Mouse (Mus musculus) neutrophil, adult 59 days (primary cell): ENCODE data around the gene Gas6. TPM values are rescaled to one million over a fixed set of nuclear protein-coding genes. Genes with fewer than 3 reads are reported as not detected.

Experiments
- total RNA-seq, 2 experiments: library from RNA; stranded (reverse); gene quantifications; 1 replicate in 1 of 2; 2 replicates in 1 of 2; pipeline ENCODE4 v1.2.4; 2023

Gene Gas6
- total RNA-seq: 1 to 10 TPM in 1 of 2 experiments, under 1 TPM in 1; 0.67 to 1.2 TPM

DNA sequence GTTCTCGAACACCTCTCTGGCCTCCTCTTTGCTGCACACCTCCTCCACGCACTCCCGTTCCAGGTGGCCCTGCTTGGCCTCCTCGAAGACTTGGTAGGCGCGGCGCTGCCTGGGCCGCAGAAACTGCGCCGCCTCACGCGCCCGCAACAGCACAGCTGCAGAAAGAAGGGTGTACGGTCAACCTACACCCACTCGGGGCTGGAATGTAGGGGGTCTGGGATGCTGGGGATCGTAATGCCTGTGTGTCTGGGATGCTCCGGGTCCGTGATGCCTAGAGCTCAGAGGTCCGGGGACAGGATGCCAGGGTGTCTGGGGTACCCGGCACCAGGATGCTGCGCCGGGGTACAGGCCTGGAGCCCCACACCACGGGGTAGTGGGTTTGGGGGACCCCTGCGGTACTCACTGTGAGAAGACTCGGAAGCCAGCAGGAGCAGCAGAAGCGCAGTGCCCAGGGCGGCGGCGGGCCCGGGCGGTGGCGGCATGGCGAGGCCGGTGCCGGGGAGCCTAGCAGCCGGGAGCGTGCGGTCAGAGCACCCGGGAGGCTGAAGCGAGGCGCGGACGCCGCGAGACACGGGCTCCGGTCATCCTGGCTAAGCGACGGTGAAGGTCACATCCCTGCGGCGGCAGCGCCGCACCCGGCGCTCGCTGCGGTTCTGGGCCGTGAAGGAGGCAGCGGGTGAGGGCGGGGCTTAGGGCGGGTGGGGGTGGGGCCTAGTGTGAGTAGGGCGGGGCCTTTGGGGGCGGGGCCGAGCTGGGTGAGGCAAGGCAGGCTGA lies at the start of gene Gas6:
Gene Gas6 (minus strand): TSS at position 633 of the 774 bp plus-strand sequence.

DNA sequence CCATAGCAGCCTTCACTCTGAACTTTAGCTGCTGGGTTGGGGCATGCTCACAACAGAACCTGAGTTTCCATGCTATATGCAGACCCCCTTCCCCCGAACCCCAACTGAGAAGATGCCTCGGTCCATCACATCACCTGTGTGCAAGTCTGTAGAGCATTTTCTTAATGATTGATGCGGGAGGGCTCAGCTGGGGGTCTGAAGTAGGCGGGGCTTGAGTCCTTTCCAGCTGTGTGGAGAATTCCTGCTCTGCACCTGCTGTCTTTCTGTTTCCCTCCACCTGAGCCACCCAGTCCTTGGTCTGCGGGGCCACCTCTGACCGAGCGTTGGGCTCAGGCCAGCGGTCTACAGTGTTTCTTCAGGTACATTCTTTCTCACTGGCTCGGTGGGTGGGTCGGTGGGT lies 59.4 kb downstream of the Gas6 start, which contains the start of gene Tmem255b:
Gene Tmem255b (plus strand): TSS at position 301 of the 400 bp plus-strand sequence.

Other genes starting within 250 kb of the Gas6 start
- not detected for gene Adprhl1, start 240.3 kb downstream of the Gas6 start, total RNA-seq
- 1 to 10 TPM; 9.3 to 10.0 TPM for gene Dcun1d2, start 206.4 kb downstream of the Gas6 start, total RNA-seq
- 10 to 100 TPM; 44.0 to 48.5 TPM for gene Tmco3, start 206.3 kb downstream of the Gas6 start, total RNA-seq
- 100 to 1,000 TPM; 172 to 199 TPM for gene Tfdp1, start 155.7 kb downstream of the Gas6 start, total RNA-seq
- under 1 TPM in 1 of 2 experiments, not detected in 1; 0.71 TPM for gene Atp4b, start 97.7 kb downstream of the Gas6 start, total RNA-seq
- gene Grk1, start 89.4 kb downstream of the Gas6 start, total RNA-seq: under 1 TPM; 0.09 TPM
- not detected for gene Tmem255b, start 59.3 kb downstream of the Gas6 start, total RNA-seq
- 1 to 10 TPM; 2.4 to 2.9 TPM for gene 1700029H14Rik, start 68.0 kb upstream of the Gas6 start, total RNA-seq
- 100 to 1,000 TPM; 158 to 187 TPM for gene Rasa3, start 183.1 kb upstream of the Gas6 start, total RNA-seq
- gene Cfap97d2, start 211.4 kb upstream of the Gas6 start, total RNA-seq: not detected